Mouse (Mus musculus): ENCODE results near the gene Pnpo. TPM values are rescaled to one million over a fixed set of nuclear protein-coding genes. Genes with fewer than 3 reads are reported as not detected.
A peak's percentile ranks its signal among the peaks of the same experiment; 100 is the strongest.

Gene Pnpo
- total RNA-seq, 2 experiments from 2014 or later = 31.9 to 35.0 TPM

DNA sequence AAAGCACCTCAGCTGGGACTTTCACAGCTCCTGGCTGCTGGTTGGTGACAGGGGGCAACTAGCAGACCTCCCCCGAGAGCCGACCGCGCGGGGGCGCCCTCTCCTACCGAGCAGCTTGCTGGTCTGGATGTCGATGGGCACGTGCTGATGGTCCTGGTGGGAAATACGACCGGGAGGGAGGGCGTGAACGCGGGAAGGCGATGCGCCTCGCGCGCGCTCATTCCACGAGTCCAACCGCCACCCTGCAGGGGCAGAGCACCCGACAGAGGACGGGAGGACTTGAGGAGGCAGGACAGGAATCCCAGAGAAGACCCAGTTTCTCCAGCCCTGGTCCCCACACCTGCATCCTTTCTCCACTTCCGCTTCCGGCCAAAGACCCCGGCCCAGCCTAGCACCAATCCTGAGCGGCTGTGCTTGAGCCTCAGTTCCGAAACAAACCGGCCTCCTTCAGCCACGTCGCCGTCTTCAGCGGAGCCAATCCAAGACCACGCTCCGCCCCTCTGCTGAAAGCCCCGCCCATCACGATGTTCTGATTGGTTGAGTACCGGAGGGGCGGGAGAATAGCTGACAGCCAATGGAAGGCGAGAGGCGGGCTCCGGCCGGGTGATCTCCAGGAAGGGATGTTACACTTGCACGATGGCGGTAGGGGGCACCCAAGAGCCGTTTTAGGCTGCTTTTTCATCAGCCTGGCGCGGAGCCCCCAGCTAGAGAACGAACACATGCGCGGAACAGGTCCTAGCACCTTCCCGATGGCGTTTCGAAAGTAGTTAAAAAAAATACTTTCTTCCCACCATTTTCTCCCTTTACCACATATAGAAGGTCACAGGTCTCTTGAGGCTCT lies 27.5 kb downstream of the Pnpo start, which contains the start of gene Cdk5rap3:
Gene Cdk5rap3 (minus strand): TSS at position 453 of the 841 bp plus-strand sequence.
- ATAC-seq (replicated peaks; ENCODE audit: poor library complexity, severe bottlenecking) = peak; percentile 96

DNA sequence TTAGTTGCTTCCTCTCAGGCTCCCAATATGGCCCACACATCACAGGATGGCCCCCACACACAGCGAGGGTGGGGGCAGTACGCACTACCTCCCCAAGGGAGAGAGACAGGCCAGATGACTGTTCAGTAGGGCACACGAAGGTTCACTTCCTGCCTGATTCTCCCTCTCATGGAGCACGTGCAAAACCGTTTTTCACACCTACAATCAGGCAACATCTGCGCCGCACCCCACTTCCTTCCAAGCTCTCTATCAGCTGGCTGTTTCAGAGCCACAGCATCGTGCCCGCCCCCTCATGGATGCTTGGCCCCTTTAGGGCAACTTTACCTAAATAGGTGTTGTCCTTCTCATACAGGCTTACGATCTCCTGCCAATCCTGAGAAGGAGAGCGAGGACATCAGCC lies 31.1 kb downstream of the Pnpo start:
- no peak for ATAC-seq (replicated peaks; ENCODE audit: poor library complexity, severe bottlenecking)

DNA sequence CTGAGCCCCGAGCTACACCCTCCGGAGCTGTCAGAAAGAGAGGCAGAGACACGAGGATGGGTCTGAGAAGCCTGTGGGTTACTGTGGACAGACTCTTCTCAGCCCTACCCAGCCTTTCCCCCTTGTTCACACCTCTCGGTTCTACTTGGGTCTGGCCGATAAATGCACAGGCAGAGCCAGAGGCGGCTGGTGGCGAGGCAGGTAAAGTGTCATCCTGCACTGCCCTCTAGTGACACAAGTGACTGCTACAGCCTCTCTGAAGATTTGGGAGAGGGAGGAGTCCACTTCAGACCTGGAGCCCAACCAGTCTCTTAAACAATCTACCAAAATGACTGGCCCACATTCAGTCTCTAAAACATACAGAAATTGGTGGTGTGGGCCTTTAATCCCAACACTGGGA lies 33.8 kb downstream of the Pnpo start:
- peak; percentile 83 for ATAC-seq (replicated peaks; ENCODE audit: poor library complexity, severe bottlenecking)

DNA sequence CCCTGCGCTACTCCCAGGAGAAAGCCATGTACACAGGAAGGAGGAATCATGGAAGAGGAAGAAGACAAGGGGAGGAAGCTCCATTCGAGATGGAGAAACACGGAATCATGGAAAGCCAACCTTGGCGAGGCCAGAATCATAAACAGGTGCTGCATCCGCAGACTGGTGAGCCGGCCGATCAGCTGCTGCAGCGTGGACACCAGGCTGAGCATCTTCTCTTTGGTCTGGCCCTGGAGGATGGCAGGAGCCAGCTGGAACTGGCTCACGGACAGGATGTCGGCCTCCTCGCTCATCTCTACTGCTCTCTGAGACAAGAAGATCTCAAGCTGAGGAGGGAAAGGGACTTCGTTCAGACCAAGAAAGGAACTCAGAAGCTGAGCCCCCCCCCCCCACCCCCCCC lies 35.2 kb downstream of the Pnpo start:
- ATAC-seq (replicated peaks; ENCODE audit: poor library complexity, severe bottlenecking) = no peak

DNA sequence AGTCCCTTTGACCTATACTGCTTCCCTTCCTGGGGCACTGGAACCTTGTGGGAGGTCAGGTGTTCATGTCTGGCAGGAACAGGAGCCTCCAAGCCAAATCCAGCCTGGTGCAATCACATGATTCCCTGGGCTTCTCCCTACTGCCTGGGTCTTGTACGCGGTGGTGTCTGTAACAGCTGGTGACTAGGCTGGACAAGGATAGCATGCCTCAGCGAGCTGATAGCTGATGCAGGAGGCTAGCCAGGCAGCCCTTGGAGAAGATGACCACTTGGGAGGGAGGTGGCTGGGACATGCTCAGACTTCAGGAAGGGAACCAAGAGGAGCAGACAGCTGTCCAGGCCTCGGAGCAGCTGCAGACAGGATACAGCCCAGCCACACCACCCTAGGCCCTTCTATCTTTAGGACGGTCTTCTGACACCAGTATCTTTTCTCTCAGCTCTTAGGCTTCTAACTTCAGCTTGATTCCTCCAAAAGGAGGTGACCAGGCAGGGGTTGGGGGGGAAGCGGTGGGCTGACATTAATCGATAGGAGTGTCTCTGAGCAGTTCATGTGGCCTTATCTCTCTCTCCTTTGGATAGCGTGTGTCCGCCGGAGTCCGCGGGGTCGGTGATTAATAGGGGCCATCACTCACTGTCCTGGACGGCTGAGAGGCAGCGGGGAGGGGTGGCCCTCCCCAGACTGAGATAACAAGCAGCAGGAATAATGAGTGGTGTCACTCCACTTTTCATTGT lies 37.2 kb downstream of the Pnpo start:
- ATAC-seq (replicated peaks; ENCODE audit: poor library complexity, severe bottlenecking) = no peak

DNA sequence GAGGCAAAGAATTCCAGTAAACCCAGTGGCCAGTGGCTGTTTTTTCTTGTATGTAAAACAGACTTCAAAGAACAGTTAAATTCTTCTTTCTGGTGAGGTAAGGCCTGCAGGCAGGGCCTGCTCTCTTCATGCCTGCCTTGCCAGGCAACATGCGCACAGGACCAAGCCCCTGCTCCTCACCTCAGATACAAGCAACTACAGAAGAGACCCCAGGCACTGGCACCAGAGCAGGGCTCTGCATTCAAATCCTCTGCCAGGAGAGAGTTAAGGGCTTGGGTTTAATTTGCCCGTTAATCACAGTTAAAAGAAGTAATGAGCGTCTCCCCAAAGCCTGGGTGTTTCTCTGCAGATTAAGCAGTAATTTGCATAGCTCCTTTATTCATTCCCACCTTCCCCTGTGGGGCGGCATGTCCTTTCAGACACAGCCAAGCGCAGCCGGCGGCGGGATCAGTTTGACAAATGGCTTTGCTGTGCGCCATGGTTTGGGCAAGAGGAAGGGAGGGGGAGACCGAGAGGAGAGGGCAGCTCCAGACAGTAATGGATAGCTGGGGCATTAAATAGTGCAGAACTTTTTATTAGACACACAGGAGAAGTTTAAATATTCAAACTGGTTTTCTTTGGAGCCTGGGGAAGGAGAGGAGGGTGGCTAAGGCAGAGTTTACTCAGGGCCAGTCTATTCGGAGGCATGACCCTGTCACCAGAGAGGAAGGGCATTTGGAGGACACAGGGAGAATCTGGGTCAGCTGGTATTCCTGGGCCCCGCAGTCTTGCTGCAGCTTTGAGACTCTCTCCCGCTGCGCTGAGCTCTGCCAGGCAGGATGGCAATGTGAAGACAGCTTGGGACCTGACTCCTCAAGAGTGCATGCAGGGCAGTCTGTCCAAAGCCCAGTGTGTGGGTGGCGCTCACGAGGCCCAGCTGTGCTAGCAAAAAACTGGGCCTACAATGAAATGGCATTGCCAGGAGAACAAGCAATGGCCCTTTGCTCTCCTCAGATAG lies 40.8 kb downstream of the Pnpo start:
- ATAC-seq (replicated peaks; ENCODE audit: poor library complexity, severe bottlenecking) = no peak

DNA sequence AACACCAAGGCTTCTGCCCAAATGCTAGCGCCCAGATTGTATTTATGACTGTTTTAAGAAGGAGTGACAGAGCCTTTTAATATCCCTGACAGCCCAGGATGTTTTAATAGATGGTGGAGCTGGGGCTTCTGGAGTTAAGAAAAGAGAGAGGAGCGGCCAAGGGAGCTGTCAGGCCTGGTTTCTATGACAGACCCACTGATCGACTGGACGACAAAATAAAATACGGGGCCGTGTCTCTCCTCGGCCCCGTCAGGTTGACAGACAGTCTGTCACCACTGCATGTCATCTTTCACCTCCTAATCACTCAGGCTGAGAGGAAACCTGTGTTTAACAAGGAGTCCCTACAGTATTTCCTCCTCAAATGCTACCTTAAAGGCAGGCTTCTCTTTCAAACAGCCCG lies 42.5 kb downstream of the Pnpo start:
- no peak for ATAC-seq (replicated peaks; ENCODE audit: poor library complexity, severe bottlenecking)

DNA sequence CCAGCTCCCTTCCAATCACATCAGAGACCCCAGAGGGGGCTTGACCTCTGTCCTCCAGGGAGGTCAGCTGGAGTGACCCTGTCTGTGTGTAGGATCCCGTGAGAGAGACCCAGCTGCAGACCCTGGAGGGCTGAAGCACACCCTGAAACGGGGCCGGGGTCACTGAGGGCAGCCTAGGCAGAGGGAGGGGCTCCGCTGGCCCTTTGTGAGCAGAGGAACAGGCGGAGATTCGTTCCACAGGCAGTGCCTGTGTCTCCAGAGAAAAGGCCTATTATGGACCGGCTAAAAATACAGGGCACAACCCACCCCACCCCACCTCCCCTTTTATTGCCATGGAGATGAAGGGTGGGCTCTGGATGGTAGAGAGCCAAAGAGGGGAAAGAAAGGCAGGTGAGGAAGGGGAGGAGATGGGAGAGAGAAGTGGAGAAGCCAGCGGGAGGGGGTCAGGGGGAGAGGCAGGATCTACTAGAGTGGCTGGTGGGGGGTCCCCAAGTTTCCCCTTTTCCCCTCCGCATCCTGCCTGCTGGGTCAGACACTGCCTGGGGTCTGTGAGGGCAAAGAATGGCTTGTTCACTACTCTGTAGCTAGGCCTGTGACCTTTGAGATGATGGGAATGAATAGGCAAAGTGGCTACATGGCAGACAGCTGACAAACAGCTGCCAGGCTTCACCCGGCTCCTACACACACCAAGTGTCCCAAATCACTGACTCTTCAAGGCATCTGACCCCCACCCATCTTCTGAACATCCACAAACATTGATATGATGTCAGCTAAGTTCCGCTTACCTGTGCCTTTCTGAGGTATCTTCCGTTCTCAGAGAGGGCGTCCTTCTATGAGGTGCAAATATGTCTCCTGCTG lies 44.1 kb downstream of the Pnpo start:
- no peak for ATAC-seq (replicated peaks; ENCODE audit: poor library complexity, severe bottlenecking)

DNA sequence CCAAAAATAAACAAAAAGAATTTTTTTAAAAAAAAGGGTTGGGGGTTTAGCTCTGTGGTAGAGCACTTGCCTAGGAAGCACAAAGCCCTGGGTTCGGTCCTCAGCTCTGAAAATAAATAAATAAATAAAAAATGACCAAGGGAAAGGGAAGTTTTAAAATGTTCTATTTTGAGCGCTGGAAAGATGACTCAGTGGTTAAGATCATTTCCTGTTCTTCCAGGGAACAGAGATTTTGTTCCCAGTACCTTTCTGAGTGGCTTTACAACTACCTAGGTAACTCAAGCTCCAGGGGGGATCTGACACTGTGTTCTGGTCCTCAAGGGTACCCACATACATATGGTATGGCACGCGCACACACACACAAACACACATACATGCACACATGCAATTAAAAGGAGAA lies 47.9 kb downstream of the Pnpo start:
- ATAC-seq (replicated peaks; ENCODE audit: poor library complexity, severe bottlenecking) = no peak; the same call in 1 of the 2 replicates

DNA sequence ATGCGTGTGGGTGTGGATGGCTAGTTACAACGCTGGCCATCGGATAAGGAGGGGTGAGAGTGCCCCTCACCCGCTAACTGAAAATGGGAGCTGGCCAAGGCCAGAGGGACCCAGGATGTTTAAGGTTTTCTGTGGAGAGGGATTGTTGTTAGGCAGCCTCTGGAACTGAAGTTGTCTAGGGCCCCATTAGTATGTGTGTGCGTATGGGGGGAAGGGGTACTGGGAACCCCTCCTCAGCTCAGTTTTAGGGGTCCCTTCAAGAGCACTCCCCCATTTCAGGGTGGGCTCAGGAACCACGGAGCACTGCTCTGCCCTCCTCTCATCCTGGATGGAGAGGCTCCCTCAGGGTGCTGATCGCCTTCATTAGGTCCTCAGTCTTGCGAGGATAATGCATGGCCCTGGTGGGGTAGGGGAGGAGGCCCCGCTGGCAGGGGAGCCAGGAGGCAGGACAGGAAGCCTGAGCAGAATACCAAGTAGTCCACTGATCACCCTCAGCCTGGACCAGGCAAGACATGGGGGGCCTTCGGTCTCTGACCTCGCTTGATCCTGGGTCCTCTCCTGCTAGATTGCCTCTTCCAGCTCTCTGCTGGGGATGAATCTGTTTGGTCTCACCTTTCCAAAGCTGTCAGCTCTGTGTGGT lies 50.5 kb downstream of the Pnpo start:
- no peak for ATAC-seq (replicated peaks; ENCODE audit: poor library complexity, severe bottlenecking)

DNA sequence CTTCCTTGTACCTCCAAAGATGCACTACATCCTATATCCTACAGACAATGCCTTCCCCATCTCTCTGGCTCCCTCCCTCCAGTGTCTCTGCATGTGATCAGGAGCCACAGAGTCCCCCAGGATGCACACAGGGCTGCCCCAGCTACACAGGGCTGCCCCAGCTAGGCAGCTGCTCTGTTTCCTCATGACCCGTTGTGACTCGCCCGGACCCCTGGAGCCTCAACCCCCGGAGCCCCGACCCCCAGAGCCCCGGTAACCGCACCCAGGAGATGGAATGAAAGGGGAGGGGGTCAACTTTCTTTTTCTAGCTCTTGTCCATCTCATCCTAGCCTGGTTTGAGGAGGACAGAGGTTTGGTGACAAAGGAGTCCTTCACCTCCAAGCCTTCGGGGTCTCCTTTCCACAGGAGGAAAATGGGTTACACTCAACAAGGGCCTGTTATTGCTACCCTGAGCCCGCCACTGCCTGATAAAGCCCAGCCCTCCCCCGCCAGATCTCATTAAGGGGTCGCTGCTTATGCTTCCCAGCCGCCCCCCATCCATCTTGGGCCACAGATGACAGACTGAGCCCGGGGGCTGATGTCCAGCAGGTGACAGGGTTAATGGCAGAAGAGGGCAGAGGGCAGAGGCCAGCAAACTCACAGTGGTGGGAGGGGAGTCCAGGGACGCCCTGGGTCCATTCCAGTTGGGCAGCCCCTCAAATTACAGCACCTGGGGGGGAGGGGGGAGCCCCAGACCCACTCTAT lies 51.8 kb downstream of the Pnpo start:
- ATAC-seq (replicated peaks; ENCODE audit: poor library complexity, severe bottlenecking) = no peak

Other genes with a start within 250 kb of the Pnpo start
- 20.6 and 29.3 TPM in 2 replicates for gene Snx11, start 166.4 kb downstream of the Pnpo start, total RNA-seq (2014; fragmentation: Nextera tagmentation)
- gene Snx11, start 166.4 kb downstream of the Pnpo start, total RNA-seq (2017) = 13.5 and 17.7 TPM in 2 replicates
- gene Cbx1, start 154.9 kb downstream of the Pnpo start, total RNA-seq (2014; fragmentation: Nextera tagmentation) = 56.0 and 60.6 TPM in 2 replicates
- 78.9 and 79.8 TPM in 2 replicates for gene Cbx1, start 154.9 kb downstream of the Pnpo start, total RNA-seq (2017)
- 22.2 and 39.8 TPM in 2 replicates for gene Nfe2l1, start 114.0 kb downstream of the Pnpo start, total RNA-seq (2014; fragmentation: Nextera tagmentation)
- 35.2 and 39.9 TPM in 2 replicates for gene Nfe2l1, start 114.0 kb downstream of the Pnpo start, total RNA-seq (2017)
- 1.4 and 7.4 TPM in 2 replicates for gene Copz2, start 94.1 kb downstream of the Pnpo start, total RNA-seq (2014; fragmentation: Nextera tagmentation)
- 3.9 and 4.4 TPM in 2 replicates for gene Copz2, start 94.1 kb downstream of the Pnpo start, total RNA-seq (2017)
- gene Cdk5rap3, start 27.5 kb downstream of the Pnpo start, total RNA-seq (2014; fragmentation: Nextera tagmentation) = 53.6 and 66.7 TPM in 2 replicates
- 68.4 and 68.9 TPM in 2 replicates for gene Cdk5rap3, start 27.5 kb downstream of the Pnpo start, total RNA-seq (2017)
- not detected in 2 replicates for gene Prr15l, start 15.9 kb downstream of the Pnpo start, total RNA-seq (2014; fragmentation: Nextera tagmentation)
- 0.67 TPM in 1 of 2 replicates, not detected in the other for gene Prr15l, start 15.9 kb downstream of the Pnpo start, total RNA-seq (2017)
- 19.8 and 22.3 TPM in 2 replicates for gene Sp2, start 39.0 kb upstream of the Pnpo start, total RNA-seq (2014; fragmentation: Nextera tagmentation)
- gene Sp2, start 39.0 kb upstream of the Pnpo start, total RNA-seq (2017) = 2.2 and 2.8 TPM in 2 replicates
- gene Sp6, start 69.4 kb upstream of the Pnpo start, total RNA-seq (2014; fragmentation: Nextera tagmentation) = 0.26 and 0.37 TPM in 2 replicates
- not detected in 2 replicates for gene Sp6, start 69.4 kb upstream of the Pnpo start, total RNA-seq (2017)
- gene Scrn2, start 86.0 kb upstream of the Pnpo start, total RNA-seq (2014; fragmentation: Nextera tagmentation) = 12.2 and 22.1 TPM in 2 replicates
- gene Scrn2, start 86.0 kb upstream of the Pnpo start, total RNA-seq (2017) = 22.0 and 30.0 TPM in 2 replicates
- not detected in 2 replicates for gene Lrrc46, start 97.4 kb upstream of the Pnpo start, total RNA-seq (2014; fragmentation: Nextera tagmentation)
- gene Lrrc46, start 97.4 kb upstream of the Pnpo start, total RNA-seq (2017) = 0.10 and 1.1 TPM in 2 replicates
- 44.6 and 51.7 TPM in 2 replicates for gene Mrpl10, start 97.6 kb upstream of the Pnpo start, total RNA-seq (2014; fragmentation: Nextera tagmentation)
- 22.9 and 23.2 TPM in 2 replicates for gene Mrpl10, start 97.6 kb upstream of the Pnpo start, total RNA-seq (2017)
- gene Osbpl7, start 106.6 kb upstream of the Pnpo start, total RNA-seq (2014; fragmentation: Nextera tagmentation) = 24.4 and 29.4 TPM in 2 replicates
- gene Osbpl7, start 106.6 kb upstream of the Pnpo start, total RNA-seq (2017) = 7.9 and 8.5 TPM in 2 replicates
- gene Tbx21, start 171.3 kb upstream of the Pnpo start, total RNA-seq (2014; fragmentation: Nextera tagmentation) = not detected in 2 replicates
- 0.26 TPM in 1 of 2 replicates, not detected in the other for gene Tbx21, start 171.3 kb upstream of the Pnpo start, total RNA-seq (2017)
- gene Tbkbp1, start 207.5 kb upstream of the Pnpo start, total RNA-seq (2014; fragmentation: Nextera tagmentation) = 8.0 and 8.5 TPM in 2 replicates
- gene Tbkbp1, start 207.5 kb upstream of the Pnpo start, total RNA-seq (2017) = 1.1 and 6.6 TPM in 2 replicates
- 165 and 169 TPM in 2 replicates for gene Kpnb1, start 243.9 kb upstream of the Pnpo start, total RNA-seq (2014; fragmentation: Nextera tagmentation)
- 300 and 382 TPM in 2 replicates for gene Kpnb1, start 243.9 kb upstream of the Pnpo start, total RNA-seq (2017)